In genomic region chr17:27556315-27557011, GRCm38 (mm10) we compare ENCODE assay signal across 8 mouse cellular contexts. TPM values are rescaled to one million over a fixed set of nuclear protein-coding genes. Genes with fewer than 3 reads are reported as not detected.
DNase-seq lines count a peak whose midpoint lies in the region; ATAC-seq and TF ChIP-seq lines count a peak whose summit lies in the region.

Gene Hmga1, plus strand, starts transcription at chr17:27556497.

- no peak for TF ChIP-seq CTCF in G1E (IDR thresholded peaks at IDR 0.05; ENCODE audit: low read depth, low read length)
- no peak for TF ChIP-seq CTCF in lung, adult 2 months (IDR thresholded peaks at IDR 0.05; ENCODE audit: insufficient read depth, low read length)

- no peaks in the 10 kb centered on the region for H3K9me3 ChIP-seq in G1E (replicated peaks)
- no peaks in the 10 kb centered on the region for H3K9me3 ChIP-seq in forebrain, embryonic 12.5 days
- no peaks in the 10 kb centered on the region for H3K9me3 ChIP-seq in heart, embryonic 16.5 days (replicated peaks; ENCODE audit: control insufficient read depth, low read length)
- H3K9me3 ChIP-seq in neural tube, embryonic 15.5 days (replicated peaks) = no peaks in the 10 kb centered on the region

- H3K9ac ChIP-seq in forebrain, embryonic 12.5 days = peak within 1 kb of the TSS; percentile 96
- peak within 1 kb of the TSS; percentile 92 for H3K9ac ChIP-seq in heart, embryonic 16.5 days (ENCODE audit: low read length)
- peak within 1 kb of the TSS; percentile 79 for H3K9ac ChIP-seq in neural tube, embryonic 15.5 days (replicated peaks)

- H3K4me1 ChIP-seq in G1E (ENCODE audit: insufficient read depth, low read depth, low read length) = peaks cover 72% of the 10 kb centered on the region
- peaks cover 48% of the 10 kb centered on the region for H3K4me1 ChIP-seq in forebrain, embryonic 12.5 days
- H3K4me1 ChIP-seq in heart, embryonic 16.5 days (ENCODE audit: control insufficient read depth, insufficient read depth, low read length) = peaks cover 27% of the 10 kb centered on the region
- H3K4me1 ChIP-seq in lung, adult 2 months (ENCODE audit: control insufficient read depth, insufficient read depth, low read length) = no peaks in the 10 kb centered on the region
- peaks cover 42% of the 10 kb centered on the region for H3K4me1 ChIP-seq in neural tube, embryonic 15.5 days

- peak; percentile 86 for DNase-seq in G1E (ENCODE audit: low spot score)
- peak; percentile 78 for DNase-seq in c-Kit-positive CD71-positive TER-119-negative erythroid progenitor cells, embryonic 14.5 days (ENCODE audit: low read depth)
- peak; percentile 84 to 94 for DNase-seq in kidney, postnatal 36 days
- DNase-seq in lung, adult 2 months = peak; percentile 84
- peak; percentile 96 for DNase-seq in thymus, postnatal 0 days (ENCODE audit: low spot score)

- TF ChIP-seq POLR2A in lung, adult 2 months (IDR thresholded peaks at IDR 0.05; ENCODE audit: borderline replicate concordance, extremely low read depth, low read depth, low read length) = peak; percentile 87; the same call in 1 of the 2 replicates

- ATAC-seq in G1E (ENCODE audit: extremely low read depth, insufficient number of reproducible peaks, low FRiP score, poor library complexity, severe bottlenecking) = peak; percentile 23; the same call in 1 of the 2 replicates
- peak; percentile 87 for ATAC-seq in forebrain, embryonic 12.5 days (ENCODE audit: low FRiP score)
- peak; percentile 82 for ATAC-seq in heart, embryonic 16.5 days (replicated peaks; ENCODE audit: extremely low read depth, insufficient read depth, low FRiP score)
- peak; percentile 73 for ATAC-seq in neural tube, embryonic 15.5 days (ENCODE audit: low FRiP score)

- H3K4me3 ChIP-seq in G1E (ENCODE audit: low read depth, low read length) = peak within 1 kb of the TSS; percentile 95
- peak within 1 kb of the TSS; percentile 72 for H3K4me3 ChIP-seq in forebrain, embryonic 12.5 days (replicated peaks)
- peak within 1 kb of the TSS; percentile 85 for H3K4me3 ChIP-seq in heart, embryonic 16.5 days (ENCODE audit: low read length)
- peak within 1 kb of the TSS; percentile 69 for H3K4me3 ChIP-seq in lung, adult 2 months (replicated peaks; ENCODE audit: extremely low read depth, low read depth, low read length)
- peak within 1 kb of the TSS; percentile 73 for H3K4me3 ChIP-seq in neural tube, embryonic 15.5 days (replicated peaks)

- no peaks in the 10 kb centered on the region for H3K27me3 ChIP-seq in G1E (ENCODE audit: insufficient read depth, low read length)
- H3K27me3 ChIP-seq in forebrain, embryonic 12.5 days = peaks cover 4% of the 10 kb centered on the region
- H3K27me3 ChIP-seq in heart, embryonic 16.5 days (ENCODE audit: control insufficient read depth, insufficient read depth, low read length) = no peaks in the 10 kb centered on the region
- peaks cover 13% of the 10 kb centered on the region for H3K27me3 ChIP-seq in neural tube, embryonic 15.5 days (replicated peaks)

- peaks cover 44% of the 10 kb centered on the region for H3K36me3 ChIP-seq in G1E (replicated peaks)
- peaks cover 9% of the 10 kb centered on the region for H3K36me3 ChIP-seq in forebrain, embryonic 12.5 days (replicated peaks)
- H3K36me3 ChIP-seq in heart, embryonic 16.5 days (ENCODE audit: control insufficient read depth, insufficient read depth) = no peaks in the 10 kb centered on the region
- H3K36me3 ChIP-seq in neural tube, embryonic 15.5 days = peaks cover 3% of the 10 kb centered on the region; the same call in 1 of the 2 replicates

- under 1% methylated on average over 76 of the region's 79 CpGs for WGBS in forebrain, embryonic 12.5 days
- WGBS in heart, embryonic 16.5 days = under 1% methylated on average over 79 of the region's 79 CpGs
- under 1% methylated on average over 77 of the region's 79 CpGs for WGBS in lung, adult 2 months
- under 1% methylated on average over 68 of the region's 79 CpGs for WGBS in neural tube, embryonic 15.5 days

- H3K4me2 ChIP-seq in forebrain, embryonic 12.5 days = peak within 1 kb of the TSS; percentile 89
- peak within 1 kb of the TSS; percentile 96 for H3K4me2 ChIP-seq in heart, embryonic 16.5 days (ENCODE audit: low read depth, low read length)
- H3K4me2 ChIP-seq in neural tube, embryonic 15.5 days = peak within 1 kb of the TSS; percentile 84

- peak within 1 kb of the TSS; percentile 98 for H3K27ac ChIP-seq in forebrain, embryonic 12.5 days
- H3K27ac ChIP-seq in heart, embryonic 16.5 days (ENCODE audit: low read length) = peak within 1 kb of the TSS; percentile 95
- peak within 1 kb of the TSS; percentile 91 for H3K27ac ChIP-seq in neural tube, embryonic 15.5 days (replicated peaks)

RNA-seq across cellular contexts. Expression of gene Hmga1, which starts in this region (rescaled TPM):
- total RNA-seq in G1E (2014; fragmentation: Nextera tagmentation) (270 and 298 TPM in 2 replicates), G1E (2017) (123 and 131 TPM in 2 replicates)
- 1,702 and 2,389 TPM in 2 replicates for polyA plus RNA-seq in G1E (2012)
- polyA plus RNA-seq in forebrain, embryonic 12.5 days (2016; fragmentation: Nextera tagmentation; extraction: Ambion mirVana) = 214 and 228 TPM in 2 replicates
- polyA plus RNA-seq in heart, embryonic 16.5 days (2015; fragmentation: Nextera tagmentation; extraction: Ambion mirVana) = 135 and 186 TPM in 2 replicates
- polyA plus RNA-seq in lung, adult 2 months (2012; rRNA removed) = 57.9 and 73.2 TPM in 2 replicates
- 129 and 207 TPM in 2 replicates for polyA plus RNA-seq in neural tube, embryonic 15.5 days (2015; fragmentation: Nextera tagmentation; extraction: Ambion mirVana)
- polyA plus RNA-seq in thymus, postnatal 0 days (2015; fragmentation: Nextera tagmentation; extraction: Ambion mirVana) = 356 and 471 TPM in 2 replicates

Comparison
In these comparisons a context has a peak if more than half of its experiments do, and no peak if none do; other contexts are left out.
1. Peak in every context shown above with its lines: DNase-seq, ATAC-seq, H3K4me3 ChIP-seq and H3K27ac ChIP-seq.
2. ATAC-seq: peak in every context shown above with its lines; median percentile 87 in forebrain, embryonic 12.5 days; 82 in heart, embryonic 16.5 days; 73 in neural tube, embryonic 15.5 days; 23 in G1E.